Comparison of ENCODE assay signal across 8 mouse cellular contexts in genomic region chr2:32174170-32174741, GRCm38 (mm10). TPM values are rescaled to one million over a fixed set of nuclear protein-coding genes. Genes with fewer than 3 reads are reported as not detected.
DNase-seq lines count a peak whose midpoint lies in the region; ATAC-seq and TF ChIP-seq lines count a peak whose summit lies in the region.

No protein-coding gene starts in this region.

- H3K9ac ChIP-seq in kidney, embryonic 14.5 days (ENCODE audit: low read depth, low read length), result no peak overlapping the region; the same call in 1 of the 2 replicates
- 0 out of 2 replicates have a peak overlapping the region, but pooled peaks have one; percentile 27 for H3K9ac ChIP-seq in stomach, postnatal 0 days (ENCODE audit: low read length)

- no peak for ATAC-seq in cerebellum, adult (ENCODE audit: insufficient number of reproducible peaks, low FRiP score, low TSS enrichment)
- peak; percentile 86 for ATAC-seq in kidney, embryonic 14.5 days (ENCODE audit: low FRiP score, low TSS enrichment)
- peak; percentile 88 for ATAC-seq in stomach, postnatal 0 days (ENCODE audit: low FRiP score, low TSS enrichment)

- peaks cover 85% of the 10 kb centered on the region for H3K4me1 ChIP-seq in heart, embryonic 10.5 days
- peaks cover 46% of the 10 kb centered on the region for H3K4me1 ChIP-seq in kidney, embryonic 14.5 days (ENCODE audit: control insufficient read depth, insufficient read depth, low read length)
- H3K4me1 ChIP-seq in stomach, postnatal 0 days (replicated peaks; ENCODE audit: control insufficient read depth, insufficient read depth), result peaks cover 16% of the 10 kb centered on the region

- H3K27ac ChIP-seq in heart, embryonic 10.5 days, result peak overlapping the region; percentile 86
- peak overlapping the region; percentile 91 for H3K27ac ChIP-seq in kidney, embryonic 14.5 days (ENCODE audit: low read depth, low read length)
- peak overlapping the region; percentile 75 for H3K27ac ChIP-seq in stomach, postnatal 0 days (replicated peaks)

- H3K9me3 ChIP-seq in heart, embryonic 10.5 days, result no peaks in the 10 kb centered on the region
- H3K9me3 ChIP-seq in kidney, embryonic 14.5 days (ENCODE audit: control insufficient read depth, low read length), result no peaks in the 10 kb centered on the region
- H3K9me3 ChIP-seq in stomach, postnatal 0 days (ENCODE audit: control insufficient read depth, low read length), result no peaks in the 10 kb centered on the region

- H3K36me3 ChIP-seq in heart, embryonic 10.5 days, result peaks cover 5% of the 10 kb centered on the region
- no peaks in the 10 kb centered on the region for H3K36me3 ChIP-seq in kidney, embryonic 14.5 days (ENCODE audit: control insufficient read depth, insufficient read depth, low read length)
- no peaks in the 10 kb centered on the region for H3K36me3 ChIP-seq in stomach, postnatal 0 days (ENCODE audit: control insufficient read depth, insufficient read depth, low read length)

- no peak for TF ChIP-seq CTCF in stomach, postnatal 0 days (IDR thresholded peaks at IDR 0.05; ENCODE audit: low read depth)

- peak; percentile 39 for TF ChIP-seq EP300 in stomach, postnatal 0 days (optimal IDR thresholded peaks at IDR 0.05)

- WGBS in heart, embryonic 10.5 days, result 4% methylated on average over 13 of the region's 13 CpGs
- 5% methylated on average over 13 of the region's 13 CpGs for WGBS in kidney, embryonic 14.5 days
- WGBS in stomach, postnatal 0 days, result 12% methylated on average over 13 of the region's 13 CpGs

- no peaks in the 10 kb centered on the region for H3K27me3 ChIP-seq in heart, embryonic 10.5 days (ENCODE audit: insufficient read depth, poor library complexity, severe bottlenecking)
- H3K27me3 ChIP-seq in kidney, embryonic 14.5 days (ENCODE audit: control insufficient read depth, insufficient read depth, low read length), result no peaks in the 10 kb centered on the region
- no peaks in the 10 kb centered on the region for H3K27me3 ChIP-seq in stomach, postnatal 0 days (ENCODE audit: control insufficient read depth, insufficient read depth, low read length)

- DNase-seq in cerebellum, adult 11 months, result peak; percentile 61
- DNase-seq in embryo, embryonic 9.5 days (ENCODE audit: extremely low spot score), result peak; percentile 63
- DNase-seq in heart, embryonic 10.5 days (ENCODE audit: low spot score), result peak; percentile 86
- DNase-seq in lung, postnatal 10 days, result peak; percentile 90
- DNase-seq in stomach, postnatal 0 days (ENCODE audit: low spot score), result peak; percentile 82
- DNase-seq in spleen, postnatal 10 days (ENCODE audit: low spot score in 2 of 2), result no peak

- H3K4me3 ChIP-seq in heart, embryonic 10.5 days, result peak overlapping the region; percentile 39
- no peak overlapping the region for H3K4me3 ChIP-seq in kidney, embryonic 14.5 days (ENCODE audit: low read length)
- no peak overlapping the region for H3K4me3 ChIP-seq in stomach, postnatal 0 days (ENCODE audit: low read depth, low read length)

- peak overlapping the region; percentile 30 for H3K4me2 ChIP-seq in kidney, embryonic 14.5 days (replicated peaks; ENCODE audit: low read depth, low read length)
- peak overlapping the region; percentile 8 for H3K4me2 ChIP-seq in stomach, postnatal 0 days (replicated peaks; ENCODE audit: low read depth)

RNA-seq across cellular contexts. Expression of gene Prrc2b, which starts 23.4 kb away (rescaled TPM):
- 44.1 and 54.6 TPM in 2 replicates for polyA plus RNA-seq in heart, embryonic 10.5 days (2016; fragmentation: Nextera tagmentation; extraction: Ambion mirVana)
- 65.8 and 73.1 TPM in 2 replicates for polyA plus RNA-seq in kidney, embryonic 14.5 days (2014; fragmentation: Nextera tagmentation; extraction: Ambion mirVana)
- polyA plus RNA-seq in stomach, postnatal 0 days (2015; fragmentation: Nextera tagmentation; extraction: Ambion mirVana), result 18.7 and 21.6 TPM in 2 replicates

Comparison
In these comparisons a context has a peak if more than half of its experiments do, and no peak if none do; other contexts are left out.
1. DNase-seq: peak in cerebellum, adult 11 months (single experiment), embryo, embryonic 9.5 days (single experiment), heart, embryonic 10.5 days (single experiment), lung, postnatal 10 days (single experiment) and stomach, postnatal 0 days (single experiment); none in spleen, postnatal 10 days (0 of 2).
2. Peak in every context shown above with its lines, with median percentiles within 50 percentile points of each other: H3K27ac ChIP-seq.